Mouse (Mus musculus): ENCODE results near the gene Ccn6. TPM values are rescaled to one million over a fixed set of nuclear protein-coding genes. Genes with fewer than 3 reads are reported as not detected.

Ccn6 gene
- polyA plus RNA-seq, 1 experiment from 2014 or later: 0.28 TPM

DNA sequence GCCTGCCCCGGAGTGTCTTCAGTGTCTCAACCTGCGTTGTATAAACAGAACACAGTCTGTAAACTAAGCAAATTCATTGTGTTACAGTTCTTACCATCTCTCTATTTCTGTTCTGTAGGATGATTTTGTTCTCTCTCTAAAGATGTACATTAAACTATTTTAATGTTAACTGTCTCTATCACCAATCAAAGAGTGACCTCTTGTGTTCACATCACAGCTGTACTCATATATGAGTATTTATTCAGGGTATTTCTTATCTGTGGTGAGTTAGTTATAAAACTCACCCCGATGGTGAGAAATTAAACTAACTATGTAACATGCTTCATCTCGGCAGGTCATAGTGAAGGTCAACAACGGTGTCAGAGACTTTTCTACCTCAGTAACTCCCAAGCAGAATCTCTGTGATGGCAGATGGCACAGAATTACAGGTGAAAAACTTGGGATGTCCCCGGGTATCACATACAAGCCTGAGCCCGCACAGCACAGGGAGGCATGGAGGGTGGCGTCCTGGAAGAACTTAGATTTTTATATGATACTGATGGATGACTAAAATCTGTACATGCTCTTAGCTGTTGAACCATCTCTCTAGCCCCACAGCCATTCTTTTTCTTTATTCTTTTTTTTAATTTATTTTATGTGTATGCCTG, 58.7 kb downstream of the Ccn6 start:
- no peaks in the 10 kb centered on the region for H3K27me3 ChIP-seq
- WGBS: 96% methylated on average over 8 of the region's 8 CpGs
- no peak overlapping the region for H3K4me3 ChIP-seq
- H3K9me3 ChIP-seq (replicated peaks): no peaks in the 10 kb centered on the region
- no peaks in the 10 kb centered on the region for H3K4me1 ChIP-seq
- no peaks in the 10 kb centered on the region for H3K36me3 ChIP-seq (ENCODE audit: poor library complexity, severe bottlenecking)
- H3K27ac ChIP-seq: no peak overlapping the region
- H3K9ac ChIP-seq: no peak overlapping the region
- H3K4me2 ChIP-seq: no peak overlapping the region
- ATAC-seq: no peak

Other genes starting within 250 kb of the Ccn6 start
- 11.2 and 13.3 TPM in 2 replicates for gene Lama4, start 198.3 kb downstream of the Ccn6 start, polyA plus RNA-seq (2015; fragmentation: Nextera tagmentation; extraction: Ambion mirVana)
- 26.2 and 27.4 TPM in 2 replicates for gene Fam229b, start 29.9 kb downstream of the Ccn6 start, polyA plus RNA-seq (2015; fragmentation: Nextera tagmentation; extraction: Ambion mirVana)
- gene Tube1, start 29.8 kb downstream of the Ccn6 start, polyA plus RNA-seq (2015; fragmentation: Nextera tagmentation; extraction: Ambion mirVana): 14.4 and 18.5 TPM in 2 replicates
- gene Fyn, start 205.1 kb upstream of the Ccn6 start, polyA plus RNA-seq (2015; fragmentation: Nextera tagmentation; extraction: Ambion mirVana): 58.8 and 61.4 TPM in 2 replicates

All from forebrain, embryonic 13.5 days (tissue).